Mouse (Mus musculus) heart, postnatal 4 days (tissue): ENCODE data around the gene Tbcd. TPM values are rescaled to one million over a fixed set of nuclear protein-coding genes. Genes with fewer than 3 reads are reported as not detected.

Source experiments
- DNase-seq: peaks from one replicate; pipeline ENCODE4 v3.0.0; 2021
- total RNA-seq, 2 experiments: library from RNA; stranded (reverse); gene quantifications; 2 replicates each; pipeline ENCODE4 v1.2.3; 2021

Gene Tbcd
- total RNA-seq, 2 experiments from 2014 or later: 24.7 to 25.2 TPM

- DNase-seq: no peak
Observed at GRCm38 (mm10) chr11:121581856-121582255, 130.1 kb downstream of the Tbcd start.

DNA sequence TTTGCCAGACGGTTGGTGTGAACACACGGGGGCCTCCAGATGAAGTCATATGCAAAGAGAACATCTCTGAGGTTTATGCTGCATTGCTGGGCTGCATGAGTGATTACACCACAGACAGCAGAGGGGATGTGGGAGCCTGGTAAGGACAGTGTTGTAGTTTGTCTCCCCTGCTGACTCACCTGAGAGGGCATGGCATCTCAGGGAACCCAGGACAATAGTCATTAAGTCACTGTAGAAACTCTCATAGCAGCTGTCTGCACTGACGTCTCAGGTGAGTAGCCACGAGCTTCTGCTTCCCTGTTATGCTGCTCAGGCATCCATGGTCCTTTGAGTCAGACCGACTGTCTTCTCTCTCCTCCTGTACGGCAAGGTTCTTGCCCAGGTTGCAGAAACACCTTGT, 145.5 kb downstream of the Tbcd start:
- DNase-seq: no peak

DNA sequence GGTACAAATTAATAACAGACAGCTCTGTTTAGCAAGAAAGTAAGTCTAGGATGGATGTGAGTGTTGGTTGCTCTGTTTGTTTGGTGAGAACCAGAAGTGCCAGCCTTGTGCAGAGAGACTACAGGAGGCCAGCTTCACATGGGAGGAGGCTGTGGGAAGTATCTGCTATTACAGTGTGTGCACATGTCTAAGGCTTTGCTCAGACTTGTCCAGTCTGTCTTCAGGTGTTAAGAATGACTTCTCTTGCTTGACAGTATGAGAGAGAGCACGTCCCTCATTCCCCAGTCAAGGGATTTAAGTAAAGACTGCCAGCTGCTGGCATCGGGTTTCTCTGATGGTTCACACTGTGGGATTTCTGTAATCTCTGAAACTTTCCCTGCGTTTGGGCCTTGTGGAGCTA, 149.7 kb downstream of the Tbcd start:
- no peak for DNase-seq

DNA sequence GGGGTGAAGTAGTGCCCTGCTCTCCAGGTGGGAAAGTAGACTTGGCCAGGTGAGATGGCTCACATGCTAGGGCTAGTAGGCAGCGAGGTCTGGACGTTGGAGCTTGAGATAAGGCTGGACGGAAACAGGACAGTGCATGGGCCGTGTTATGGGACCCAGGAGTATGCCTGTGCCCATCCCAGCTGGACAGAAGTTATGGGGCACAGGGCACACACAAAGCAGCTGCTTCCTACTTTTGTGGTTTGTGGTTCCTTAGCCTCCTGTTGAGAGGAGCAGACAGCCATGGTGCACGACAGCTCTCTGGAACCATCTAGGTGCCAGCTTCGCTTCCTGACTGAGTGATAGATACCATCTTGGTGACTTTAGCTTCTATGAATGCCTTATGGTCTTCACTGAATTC, 153.9 kb downstream of the Tbcd start:
- DNase-seq: no peak

GRCm38 (mm10) chr11:121610976-121611375, 159.2 kb downstream of the Tbcd start:
- no peak for DNase-seq

- DNase-seq: no peak
Observed at GRCm38 (mm10) chr11:121615961-121616485, 164.3 kb downstream of the Tbcd start.

- DNase-seq: no peak
Observed at GRCm38 (mm10) chr11:121616501-121616900, 164.8 kb downstream of the Tbcd start.

- no peak for DNase-seq
Observed at GRCm38 (mm10) chr11:121617371-121617770, 165.6 kb downstream of the Tbcd start.

GRCm38 (mm10) chr11:121625007-121625406, 173.3 kb downstream of the Tbcd start:
- DNase-seq: no peak

- no peak for DNase-seq
Observed at GRCm38 (mm10) chr11:121627521-121627920, 175.8 kb downstream of the Tbcd start.

DNA sequence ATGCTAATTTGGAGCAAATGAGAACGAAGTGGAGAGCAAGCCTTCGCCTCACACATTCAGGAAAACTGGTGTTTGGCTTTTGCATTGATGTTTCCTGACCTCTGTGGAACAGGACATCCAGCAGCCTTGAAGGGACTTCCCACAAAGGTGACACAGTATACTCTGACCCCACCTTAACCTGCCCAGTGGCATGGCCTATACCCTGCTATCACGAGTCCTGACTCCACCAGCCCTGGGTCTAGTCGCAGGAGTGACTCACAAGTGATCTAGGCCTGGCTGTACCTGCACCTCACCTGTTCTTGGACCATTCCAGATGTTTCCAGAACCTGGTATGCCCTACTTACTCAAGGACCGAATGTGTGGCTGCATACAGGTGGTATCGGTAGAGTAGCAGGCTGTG, 177.8 kb downstream of the Tbcd start:
- no peak for DNase-seq

DNA sequence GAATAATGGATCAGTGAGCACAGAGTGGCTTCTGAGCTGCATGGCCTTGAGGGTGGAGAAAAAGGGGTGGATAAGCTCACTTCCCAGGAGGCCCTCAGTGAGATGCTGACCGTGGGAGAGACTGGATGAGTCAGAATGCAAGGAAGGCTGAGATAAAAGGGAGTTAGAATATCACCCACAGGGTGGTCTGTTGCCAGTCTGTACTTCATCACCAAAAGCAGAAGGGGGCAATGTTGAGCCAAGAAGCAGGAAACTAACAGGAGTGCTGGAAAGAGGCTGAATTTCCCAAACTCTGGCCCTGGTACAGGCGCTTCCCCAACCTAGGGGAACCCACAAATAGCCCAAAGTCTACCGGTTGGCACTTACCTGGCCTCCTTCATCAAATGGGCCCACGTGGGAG, 178.7 kb downstream of the Tbcd start:
- peak; percentile 27 for DNase-seq

DNA sequence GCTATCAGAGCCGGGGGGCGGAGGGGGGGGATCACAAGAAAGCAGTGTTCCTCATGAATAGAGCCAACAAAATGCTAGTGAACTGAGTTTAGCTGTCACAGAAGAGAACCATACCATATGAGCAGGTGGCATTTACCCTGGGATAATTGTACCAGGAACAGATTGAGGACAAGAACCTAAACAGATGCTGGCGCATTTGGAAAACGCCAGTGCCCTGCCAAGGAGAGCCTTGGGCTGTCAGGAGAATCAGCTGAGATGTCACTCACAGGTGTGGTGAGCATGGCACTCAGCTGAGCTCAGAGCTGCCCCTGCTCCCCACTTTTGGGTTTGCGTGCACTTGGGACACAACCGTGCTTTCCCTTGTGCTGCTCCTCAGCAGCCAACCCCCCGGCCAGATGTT, 179.7 kb downstream of the Tbcd start:
- no peak for DNase-seq

- no peak for DNase-seq
Observed at GRCm38 (mm10) chr11:121636646-121637045, 184.9 kb downstream of the Tbcd start.

- no peak for DNase-seq
Observed at GRCm38 (mm10) chr11:121641501-121642145, 189.9 kb downstream of the Tbcd start.

- DNase-seq: no peak
Observed at GRCm38 (mm10) chr11:121645394-121645793, 193.6 kb downstream of the Tbcd start.

DNA sequence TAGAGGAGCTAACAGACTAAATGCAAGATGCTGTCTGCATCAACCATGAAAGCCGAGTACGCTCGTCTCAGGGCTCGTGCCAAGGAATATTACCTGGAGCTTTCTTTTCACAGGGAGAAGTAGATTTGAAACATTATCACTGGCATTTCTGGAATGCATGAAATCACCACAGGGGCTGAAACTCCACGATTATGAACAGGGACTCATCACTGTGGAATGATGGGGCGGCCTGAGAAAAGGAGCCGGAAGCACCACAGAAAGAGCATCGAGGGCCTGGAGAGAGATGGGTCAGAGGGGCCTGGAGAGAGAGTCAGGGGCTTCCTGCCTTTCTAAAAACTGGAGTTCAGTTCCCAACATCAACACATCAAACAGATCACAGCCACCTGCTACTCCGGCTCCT, 195.6 kb downstream of the Tbcd start:
- DNase-seq: no peak

GRCm38 (mm10) chr11:121648166-121648565, 196.4 kb downstream of the Tbcd start:
- no peak for DNase-seq

- peak; percentile 68 for DNase-seq
Observed at GRCm38 (mm10) chr11:121649900-121650299, 198.2 kb downstream of the Tbcd start.

GRCm38 (mm10) chr11:121650668-121651067, 198.9 kb downstream of the Tbcd start:
- no peak for DNase-seq

- no peak for DNase-seq
Observed at GRCm38 (mm10) chr11:121651556-121651955, 199.8 kb downstream of the Tbcd start.

GRCm38 (mm10) chr11:121651983-121652382, 200.2 kb downstream of the Tbcd start:
- no peak for DNase-seq

GRCm38 (mm10) chr11:121652547-121653305, 201.0 kb downstream of the Tbcd start:
- DNase-seq: peak; percentile 74

- DNase-seq: no peak
Observed at GRCm38 (mm10) chr11:121653631-121654030, 201.9 kb downstream of the Tbcd start.
